Mouse (Mus musculus): ENCODE data around the gene Doc2b. TPM values are rescaled to one million over a fixed set of nuclear protein-coding genes. Genes with fewer than 3 reads are reported as not detected.

The Doc2b gene
- total RNA-seq, 2 experiments from 2014 or later: 30.9 to 35.2 TPM

DNA sequence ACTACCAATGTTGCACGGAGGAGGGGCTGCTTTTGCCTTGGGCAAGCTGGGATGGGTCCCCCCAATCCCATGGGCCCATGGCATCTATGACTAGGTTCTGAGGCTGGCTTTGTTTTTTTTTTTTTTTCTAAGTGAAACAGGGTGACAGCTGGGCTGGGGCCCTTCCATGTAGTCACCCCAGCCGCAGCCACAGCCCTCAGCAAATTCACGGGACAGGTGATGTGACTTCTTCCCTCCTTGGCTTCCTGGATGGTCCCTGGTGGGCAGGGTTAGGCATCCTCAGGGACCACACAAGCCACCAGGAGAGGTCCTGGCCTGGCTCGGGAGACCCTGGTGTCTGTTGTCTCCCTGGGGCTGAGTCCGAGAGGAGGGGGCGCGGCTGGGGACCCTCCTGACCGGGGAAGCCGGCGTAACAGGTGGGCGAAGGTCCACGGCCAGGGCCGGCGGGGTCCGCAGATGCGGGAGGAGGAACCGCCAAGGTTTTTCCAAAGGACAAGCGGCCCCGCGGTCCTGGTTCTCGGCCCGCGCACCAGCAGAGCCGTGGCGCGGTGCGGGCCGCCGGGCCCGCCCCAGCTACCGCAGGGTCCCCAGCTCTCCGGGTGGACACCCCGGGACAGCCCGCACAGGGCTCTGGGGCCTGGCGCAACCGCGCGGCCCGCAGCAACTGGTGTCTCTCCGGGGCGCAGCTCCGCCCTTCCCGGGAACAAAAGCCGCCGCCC lies 1.1 kb downstream of the Doc2b start:
- no peak for DNase-seq (ENCODE audit: low spot score in 2 of 2)

DNA sequence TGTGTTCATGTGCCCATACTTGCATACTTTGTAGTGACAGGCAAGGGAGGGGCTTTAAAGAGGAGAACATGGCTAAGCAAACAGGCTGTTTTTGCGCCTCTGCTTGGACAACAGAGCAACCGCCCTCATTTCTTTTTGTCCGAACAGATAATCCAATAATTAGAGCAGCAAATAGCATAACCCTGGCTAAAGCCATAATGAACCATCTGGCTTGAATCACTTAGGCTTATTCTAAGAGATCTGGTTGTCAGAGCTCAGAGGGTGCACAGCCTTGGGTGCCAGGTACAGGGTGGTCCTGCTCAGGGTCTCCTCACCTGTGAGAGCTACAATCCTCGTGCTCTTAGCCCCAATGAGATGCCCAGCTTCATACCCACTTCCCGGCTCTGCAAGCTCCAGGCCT lies 2.5 kb downstream of the Doc2b start:
- no peak for DNase-seq (ENCODE audit: low spot score in 2 of 2)

DNA sequence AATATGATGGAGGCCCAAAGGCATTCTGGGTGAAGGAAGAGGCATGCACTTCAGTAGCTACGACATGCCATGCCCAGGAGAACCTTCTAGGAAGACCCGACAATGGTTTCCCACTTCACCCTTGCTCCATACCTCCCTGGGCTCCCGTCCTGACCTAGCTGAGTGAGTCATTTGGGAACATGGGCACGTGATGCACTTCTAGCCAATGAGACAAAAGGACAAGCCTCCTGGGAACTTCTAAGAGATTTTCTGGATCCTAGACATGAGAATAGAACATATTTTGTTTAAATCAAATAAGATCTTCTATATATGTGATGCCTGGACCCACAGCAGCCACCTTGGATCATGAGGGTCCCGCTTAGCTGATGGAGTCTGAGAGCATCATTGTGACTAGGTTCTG lies 3.3 kb downstream of the Doc2b start:
- DNase-seq (ENCODE audit: low spot score in 2 of 2): no peak

DNA sequence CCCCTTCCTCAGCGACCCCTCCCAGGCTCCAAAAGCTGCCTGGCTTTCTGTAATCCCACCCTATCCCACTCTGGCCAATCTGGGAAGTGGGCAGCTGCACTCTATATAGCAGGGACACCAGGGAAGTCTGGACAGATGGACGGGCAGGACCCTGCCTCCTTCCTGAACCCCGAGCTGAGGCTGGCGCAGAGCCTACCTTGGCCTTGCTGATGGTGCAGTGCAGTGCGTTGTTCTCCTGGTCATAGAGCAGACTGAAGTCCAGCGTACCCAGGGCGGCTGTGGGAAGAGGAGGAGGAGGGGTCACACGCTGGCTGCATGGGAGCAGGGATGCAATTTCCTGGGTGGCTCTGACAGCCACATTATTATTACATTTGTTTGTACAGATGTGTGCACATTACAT lies 10.0 kb downstream of the Doc2b start:
- DNase-seq (ENCODE audit: low spot score in 2 of 2): no peak

DNA sequence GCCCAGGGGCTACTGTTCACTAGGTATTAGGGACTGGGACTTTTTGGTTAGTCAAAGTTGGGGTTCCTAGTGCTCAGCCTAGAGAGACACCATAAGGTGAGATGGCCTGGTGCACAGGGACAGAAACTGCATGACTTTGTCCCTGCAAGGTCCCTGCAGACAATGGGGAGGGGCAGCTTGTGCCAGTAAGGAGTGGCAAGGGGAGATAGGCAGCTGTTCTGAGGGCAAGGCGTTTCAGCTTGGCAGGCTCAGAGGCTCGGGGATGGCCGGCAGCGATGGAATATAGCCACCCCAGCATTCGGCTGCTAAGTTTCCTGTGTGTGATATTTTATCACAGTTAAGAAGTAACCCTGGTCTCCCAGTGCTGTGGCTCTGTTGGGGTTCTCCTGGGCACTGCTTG lies 12.1 kb downstream of the Doc2b start:
- no peak for DNase-seq (ENCODE audit: low spot score in 2 of 2)

DNA sequence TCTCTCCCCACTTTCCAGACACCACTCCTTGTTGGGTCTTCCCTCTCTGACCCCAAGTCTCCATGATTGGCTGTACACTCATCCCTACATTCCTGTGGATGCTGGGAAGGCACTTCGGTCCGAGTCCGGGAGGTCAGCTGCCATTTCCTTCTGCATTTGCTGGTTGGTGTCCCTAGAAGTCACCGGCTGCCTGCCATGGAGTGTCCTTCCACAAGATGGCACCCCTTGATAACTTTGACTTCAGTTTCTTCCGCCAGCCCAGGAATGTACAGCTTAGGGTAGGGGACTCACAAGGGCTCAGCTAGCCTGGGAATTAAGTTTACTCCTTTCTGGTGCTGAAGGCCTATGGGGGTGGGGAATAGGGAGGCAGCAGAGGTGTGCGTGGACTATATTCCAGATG lies 13.9 kb downstream of the Doc2b start:
- peak; percentile 33 to 56 for DNase-seq (ENCODE audit: low spot score in 2 of 2)

DNA sequence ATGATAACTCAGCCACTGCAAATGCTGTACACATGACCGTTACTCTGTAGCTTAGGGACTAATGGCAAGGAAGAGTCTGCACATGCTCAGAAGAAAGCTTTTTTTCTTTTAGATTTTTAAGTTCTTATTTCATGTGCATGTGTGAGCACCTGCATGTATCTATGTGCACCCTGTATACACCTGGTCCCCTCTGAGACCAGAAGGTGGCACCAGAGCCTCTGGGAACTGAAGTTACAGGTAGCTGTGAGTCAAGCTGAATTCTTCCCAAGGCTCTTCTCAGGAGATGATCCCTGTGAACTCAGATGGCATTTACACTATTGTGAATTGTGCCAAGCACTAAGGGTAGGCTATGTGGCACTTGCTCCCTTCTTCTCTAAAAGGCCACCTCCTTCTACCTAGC lies 19.9 kb downstream of the Doc2b start:
- no peak for DNase-seq (ENCODE audit: low spot score in 2 of 2)

DNA sequence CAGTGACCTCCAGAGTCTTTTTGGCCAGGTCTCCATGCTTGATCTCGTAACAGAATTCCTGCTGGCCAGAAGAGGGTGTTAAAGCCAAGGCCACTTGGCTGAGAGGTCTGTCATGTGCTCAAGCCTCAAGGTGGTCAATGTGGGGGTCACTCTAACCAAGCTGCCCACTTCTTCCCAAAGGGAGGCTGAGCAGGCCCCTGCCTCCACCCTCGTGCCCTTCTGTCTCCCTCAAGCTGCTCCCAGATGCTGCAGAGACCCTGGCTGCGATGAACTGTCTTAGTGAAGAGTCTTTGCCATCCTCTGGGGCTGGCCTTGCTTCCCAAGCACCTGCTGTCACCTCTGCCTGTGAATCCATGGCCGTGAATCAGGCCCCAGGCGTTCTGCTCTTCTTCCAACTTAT lies 23.3 kb downstream of the Doc2b start:
- no peak for DNase-seq (ENCODE audit: low spot score in 2 of 2)

DNA sequence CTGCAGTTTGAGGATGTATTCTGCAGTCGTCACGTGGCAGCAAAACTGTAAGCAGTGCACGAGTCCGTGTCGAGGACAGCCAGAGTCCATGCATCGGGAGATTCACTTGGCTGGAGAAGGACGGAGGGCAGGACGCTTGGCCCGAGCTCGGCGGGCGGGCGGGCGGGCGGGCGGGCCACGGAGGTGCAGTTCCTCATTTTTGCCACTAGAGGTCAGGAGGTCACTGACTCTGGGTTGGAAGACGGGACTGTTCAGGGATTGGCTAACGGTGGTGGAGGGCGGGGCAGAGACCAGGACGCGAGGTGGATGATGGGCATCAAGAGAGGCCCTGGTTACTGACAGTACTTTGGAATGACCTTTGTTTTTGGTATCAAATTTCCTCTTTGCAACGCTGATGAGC lies 26.6 kb downstream of the Doc2b start:
- DNase-seq (ENCODE audit: low spot score in 2 of 2): peak; percentile 67 to 78

DNA sequence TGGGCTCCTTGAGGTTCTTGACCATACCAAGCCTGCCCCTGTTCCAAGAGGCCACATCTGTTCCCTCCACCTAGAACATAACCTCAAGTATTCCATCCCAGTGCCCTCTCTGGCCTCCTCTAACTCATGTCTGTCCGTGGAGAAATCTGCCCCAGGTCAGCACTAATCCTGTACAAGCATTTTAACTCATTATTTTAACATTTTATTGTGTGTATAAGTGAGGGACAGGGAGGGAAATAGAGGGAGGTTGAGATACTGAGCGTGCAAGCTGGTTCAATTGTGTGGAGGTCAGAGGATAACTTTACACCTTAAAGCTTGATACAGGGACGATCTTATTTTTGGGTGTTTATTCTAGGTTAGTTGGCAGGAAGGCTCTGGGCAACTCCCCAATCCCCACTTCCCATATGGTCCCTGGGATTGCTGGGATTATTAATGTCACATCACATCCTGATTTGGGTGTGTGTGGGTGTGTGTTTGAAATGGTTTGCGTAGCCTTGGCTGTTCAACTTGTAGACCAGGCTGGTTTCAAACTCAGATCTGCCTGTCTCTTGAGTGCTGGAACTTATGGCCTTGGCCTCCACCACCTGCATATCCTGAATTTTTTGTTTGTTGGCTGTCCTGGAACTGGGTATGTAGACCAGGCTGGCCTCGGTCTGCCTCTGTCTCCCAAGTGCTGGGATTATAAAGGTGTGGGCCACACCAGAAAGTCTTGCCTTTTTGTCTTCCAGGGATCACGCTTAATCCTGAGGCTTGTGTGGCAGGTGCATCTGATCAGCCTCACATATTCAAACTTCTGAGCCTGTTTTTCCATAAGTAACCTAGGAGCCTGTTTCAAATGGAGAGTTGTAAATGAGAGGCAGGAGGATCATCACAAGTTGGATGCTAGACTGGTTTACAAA lies 27.5 kb downstream of the Doc2b start:
- DNase-seq (ENCODE audit: low spot score in 2 of 2): no peak

DNA sequence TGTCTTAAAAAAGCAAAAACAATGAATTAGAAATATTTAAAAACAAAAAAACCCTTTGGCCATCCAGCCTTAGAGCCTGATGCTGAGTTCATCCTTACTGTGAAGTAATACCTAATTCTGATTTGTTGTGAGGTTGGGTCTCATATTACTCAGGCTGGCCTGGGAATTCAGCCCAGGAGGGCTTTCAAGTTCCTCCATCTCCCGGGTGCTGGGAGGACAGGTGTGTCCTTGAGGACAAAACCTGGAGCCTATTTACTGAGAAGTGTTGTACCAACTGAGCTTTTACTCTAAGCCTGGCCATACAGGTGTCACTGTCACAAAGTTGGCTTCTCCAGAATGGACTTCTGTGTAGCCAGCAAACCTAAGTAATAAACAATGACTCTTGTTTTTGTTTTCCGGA lies 28.8 kb downstream of the Doc2b start:
- no peak for DNase-seq (ENCODE audit: low spot score in 2 of 2)

DNA sequence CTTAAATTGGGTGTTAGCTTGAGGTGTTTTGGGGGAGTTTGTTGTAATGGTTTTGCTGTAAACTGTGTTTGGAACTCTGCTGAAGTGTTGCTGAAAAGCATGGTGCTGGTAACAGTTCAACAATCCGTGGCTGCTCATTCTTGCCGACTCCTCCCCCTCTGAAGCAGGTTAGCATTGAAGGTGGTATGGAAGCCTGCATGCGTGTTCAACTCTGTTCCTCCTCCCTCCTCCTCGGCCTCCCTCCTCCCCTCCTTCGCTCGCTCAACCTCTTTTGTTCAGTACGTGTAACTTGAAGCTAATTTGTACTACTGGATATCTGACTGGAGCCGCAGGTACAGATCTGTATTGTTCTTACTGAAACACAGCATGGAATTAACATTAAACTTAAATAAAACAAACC lies 30.7 kb downstream of the Doc2b start:
- DNase-seq (ENCODE audit: low spot score in 2 of 2): no peak

DNA sequence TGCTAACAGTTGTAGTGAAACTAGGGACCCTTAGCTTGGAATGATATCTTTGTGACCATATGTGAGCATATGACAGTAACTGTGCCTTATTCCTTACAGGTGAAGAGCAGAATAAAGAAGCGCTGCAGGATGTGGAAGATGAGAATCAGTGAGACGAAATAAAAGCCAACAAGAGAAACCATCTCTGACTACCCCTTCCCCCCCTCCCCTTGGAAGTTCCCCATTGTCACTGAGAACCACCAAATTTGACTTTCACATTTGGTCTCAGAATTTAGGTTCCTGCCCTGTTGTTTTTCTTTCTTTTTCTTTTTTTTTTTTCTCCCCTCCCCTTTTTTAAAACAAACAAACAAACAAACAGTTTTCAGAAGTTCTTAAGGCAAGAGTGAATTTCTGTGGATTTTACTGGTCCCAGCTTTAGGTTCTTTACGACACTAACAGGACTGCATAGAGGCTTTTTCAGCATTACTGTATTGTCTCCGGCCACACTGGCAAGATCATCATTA lies 31.3 kb downstream of the Doc2b start:
- DNase-seq (ENCODE audit: low spot score in 2 of 2): no peak

DNA sequence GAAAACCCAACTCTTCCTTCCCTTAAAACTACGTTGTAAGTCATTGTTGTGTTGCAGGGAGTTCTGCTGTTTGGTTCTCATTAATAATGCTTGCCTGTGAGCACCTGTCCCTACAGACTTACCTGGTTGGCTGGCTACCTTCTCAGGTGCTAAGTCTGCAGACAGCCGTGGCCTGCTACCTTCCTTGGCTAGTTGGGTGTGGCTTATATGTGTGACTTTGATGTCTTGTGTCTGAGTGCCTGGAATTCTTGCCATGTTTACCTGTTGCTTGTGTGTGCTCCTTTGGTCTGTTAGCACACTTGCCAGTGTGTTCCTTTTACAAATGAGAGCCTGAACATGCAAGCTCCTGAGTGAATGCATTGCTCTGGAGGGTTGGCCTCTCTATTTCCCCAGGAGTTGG lies 33.1 kb downstream of the Doc2b start:
- no peak for DNase-seq (ENCODE audit: low spot score in 2 of 2)

DNA sequence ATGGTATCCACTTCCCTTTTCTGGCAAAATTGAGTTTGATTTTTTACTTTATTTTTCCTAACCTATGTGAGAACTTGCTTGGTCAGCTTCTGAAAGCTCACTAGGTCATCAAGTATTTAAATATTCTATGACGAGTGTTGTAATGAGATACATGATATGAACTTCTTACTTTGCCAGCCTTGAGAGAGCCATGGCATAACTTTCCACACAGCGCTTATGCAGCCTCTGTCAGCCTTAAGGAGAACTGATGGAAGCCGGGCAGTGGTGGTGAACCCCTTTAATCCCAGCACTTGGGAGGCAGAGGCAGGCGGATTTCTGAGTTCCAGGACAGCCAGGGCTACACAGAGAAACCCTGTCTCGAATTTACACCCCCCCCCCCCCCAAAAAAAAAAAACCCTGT lies 35.1 kb downstream of the Doc2b start:
- DNase-seq (ENCODE audit: low spot score in 2 of 2): no peak

DNA sequence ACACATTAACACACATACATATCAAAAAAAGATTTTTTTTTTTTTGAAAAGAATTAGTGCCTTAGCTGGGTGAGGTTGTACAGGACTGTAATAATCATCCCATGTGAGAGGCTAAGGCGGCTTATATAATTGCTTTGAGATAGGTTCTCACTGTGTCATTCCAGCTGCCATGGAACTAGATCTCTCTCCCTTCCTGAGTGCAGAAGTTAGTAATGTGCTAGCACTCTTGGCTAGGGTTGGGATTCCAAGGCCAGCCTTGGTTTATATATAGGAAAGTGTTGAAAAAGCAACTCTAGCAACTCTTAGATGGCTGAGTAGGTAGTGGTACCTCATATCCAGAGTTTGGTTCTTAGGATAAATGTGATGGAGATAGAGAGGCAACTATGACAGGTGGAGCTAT lies 37.3 kb downstream of the Doc2b start:
- no peak for DNase-seq (ENCODE audit: low spot score in 2 of 2)

DNA sequence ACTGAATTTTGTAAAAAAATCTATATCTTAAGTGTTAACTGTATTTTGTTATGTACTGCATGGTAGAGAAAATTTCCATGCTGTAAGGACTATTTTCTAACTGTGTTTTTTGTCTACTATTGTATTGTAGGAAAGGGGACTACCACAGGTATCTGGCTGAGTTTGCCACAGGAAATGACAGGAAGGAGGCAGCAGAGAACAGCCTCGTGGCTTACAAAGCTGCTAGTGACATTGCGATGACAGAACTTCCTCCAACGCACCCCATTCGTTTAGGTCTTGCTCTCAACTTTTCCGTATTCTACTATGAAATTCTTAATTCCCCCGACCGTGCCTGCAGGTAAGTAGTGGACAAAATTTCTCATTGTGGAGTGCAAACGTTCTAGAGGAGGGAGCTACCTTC lies 39.2 kb downstream of the Doc2b start:
- DNase-seq (ENCODE audit: low spot score in 2 of 2): no peak

DNA sequence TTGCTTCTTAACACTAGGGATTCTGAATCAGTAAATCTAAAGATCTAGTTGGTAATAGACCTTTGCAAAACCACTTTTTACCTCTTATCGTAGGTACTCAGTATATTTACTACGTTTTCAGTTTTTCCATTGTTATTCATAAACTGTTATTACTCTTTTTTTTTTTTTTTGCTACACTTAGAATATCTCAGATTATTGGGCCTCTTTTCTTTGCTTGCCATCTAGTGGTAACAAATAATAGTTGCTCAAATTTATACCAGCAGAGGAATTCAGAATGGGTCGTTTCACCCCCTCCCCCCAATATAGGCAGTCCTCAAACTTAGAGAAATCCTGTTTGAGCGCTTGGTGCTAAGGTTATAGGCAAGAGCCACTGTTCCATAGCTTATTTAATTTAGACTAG lies 44.8 kb downstream of the Doc2b start:
- no peak for DNase-seq (ENCODE audit: low spot score in 2 of 2)

DNA sequence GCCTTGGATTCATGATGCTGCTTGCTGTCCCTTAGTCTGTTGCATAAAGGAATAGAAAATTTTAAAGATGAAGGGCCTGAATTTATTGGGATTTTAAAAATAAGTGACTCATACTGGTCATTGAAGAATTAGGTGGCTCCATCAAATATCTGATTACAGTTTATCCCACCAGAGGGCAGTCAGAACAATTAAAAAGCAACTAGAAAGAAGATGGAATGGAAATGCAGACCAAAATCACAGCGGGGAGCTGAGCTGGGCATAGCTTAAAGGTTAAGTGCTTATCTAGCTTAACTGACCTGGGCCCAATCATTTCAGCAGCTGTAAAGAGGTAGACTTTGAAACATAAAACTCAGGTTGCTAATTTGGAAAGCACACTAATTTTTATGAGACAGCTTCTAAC lies 45.3 kb downstream of the Doc2b start:
- DNase-seq (ENCODE audit: low spot score in 2 of 2): no peak

DNA sequence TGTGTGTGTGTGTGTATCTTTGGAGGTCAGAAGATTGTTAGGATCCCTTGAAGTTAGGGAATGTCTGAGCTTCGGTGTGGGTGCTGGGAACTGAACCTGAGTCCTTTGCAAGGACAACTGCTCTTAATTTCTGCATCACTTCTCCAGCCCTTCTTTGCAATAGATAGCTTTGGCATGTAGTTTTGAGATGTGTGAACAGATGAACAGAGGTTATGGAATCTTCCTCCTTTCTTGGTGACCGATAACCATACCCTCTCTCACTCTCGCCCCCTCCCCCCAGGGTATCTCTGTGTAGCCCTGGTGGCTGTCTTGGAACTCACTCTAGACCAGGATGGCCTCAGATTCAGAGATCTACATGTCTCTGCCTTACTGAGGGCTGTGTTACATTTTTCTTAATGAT lies 51.1 kb downstream of the Doc2b start:
- DNase-seq (ENCODE audit: low spot score in 2 of 2): no peak

DNA sequence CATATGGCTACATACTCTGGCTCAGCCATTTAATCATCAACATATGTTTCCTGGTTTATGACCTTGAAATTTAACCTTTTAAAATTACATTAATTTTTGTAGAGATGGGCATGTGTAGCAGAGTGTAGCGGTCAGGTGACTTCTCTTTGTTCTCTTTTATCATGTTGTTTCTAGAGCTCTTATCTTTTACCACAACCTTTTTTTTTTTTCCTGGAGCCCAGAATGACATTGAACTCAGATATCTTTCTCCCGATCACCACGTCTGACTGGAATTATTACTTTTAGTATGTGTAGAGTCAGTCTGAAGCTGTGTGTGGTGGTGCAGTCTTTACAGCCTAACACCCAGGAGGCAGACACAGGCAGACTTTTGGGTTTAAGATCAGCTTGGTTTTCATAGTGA lies 54.2 kb downstream of the Doc2b start:
- no peak for DNase-seq (ENCODE audit: low spot score in 2 of 2)

DNA sequence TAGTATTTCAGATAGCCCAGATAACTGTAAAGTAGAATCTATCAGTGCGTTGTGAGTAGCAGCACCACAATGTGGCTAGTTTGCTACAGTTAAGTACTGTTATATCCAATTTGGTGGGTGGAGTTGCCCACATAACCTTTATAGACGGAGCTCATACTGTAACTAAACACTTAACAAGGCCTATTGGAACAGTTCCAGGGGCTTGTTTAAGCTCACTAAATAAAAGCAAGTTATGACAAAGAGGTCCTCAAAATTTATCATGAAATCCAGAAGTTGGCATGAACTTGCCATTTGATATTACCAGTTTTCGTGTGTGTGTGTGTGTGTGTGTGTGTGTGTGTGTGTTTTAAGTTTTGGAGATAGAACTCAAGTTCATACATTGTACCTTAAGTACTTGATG lies 55.6 kb downstream of the Doc2b start:
- no peak for DNase-seq (ENCODE audit: low spot score in 2 of 2)

DNA sequence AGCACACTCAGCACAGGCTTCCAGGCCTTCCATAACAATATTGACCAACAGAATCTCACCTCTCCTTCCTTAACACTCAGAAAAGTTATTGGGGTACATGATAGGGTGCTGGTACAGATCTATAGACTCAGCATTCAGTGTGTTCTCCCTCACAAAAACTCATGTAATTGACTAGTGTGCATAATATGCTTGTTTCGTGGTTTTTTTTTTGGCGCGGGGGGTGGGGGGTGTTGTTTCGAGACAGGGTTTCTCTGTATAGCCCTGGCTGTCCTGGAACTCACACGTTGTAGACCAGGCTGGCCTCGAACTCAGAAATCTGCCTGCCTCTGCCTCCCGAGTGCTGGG lies 57.4 kb downstream of the Doc2b start:
- DNase-seq (ENCODE audit: low spot score in 2 of 2): no peak
